Comparison of ENCODE assay signal across 14 mouse cellular contexts in genomic region chr1:168012611-168013010, GRCm38 (mm10).
"Had no signal": no experiment of that assay in that cellular context is flagged by ENCODE, and none has a peak within 500 bp of the region (broad histone marks: within the 10 kb centered on the region; RNA-seq: fewer than 3 reads in every experiment).

No protein-coding gene starts in this region.

- H3K27ac ChIP-seq: layer of hippocampus, adult 2 months; limb, embryonic 13.5 days; liver, embryonic 14.5 days; macrophage; midbrain, embryonic 15.5 days; neural tube, embryonic 12.5 days had no signal

- H3K9ac ChIP-seq: limb, embryonic 13.5 days; liver, embryonic 14.5 days; midbrain, embryonic 15.5 days; neural tube, embryonic 12.5 days had no signal

- H3K4me1 ChIP-seq: limb, embryonic 13.5 days; megakaryocyte, embryonic 14.5 days; midbrain, embryonic 15.5 days; neural tube, embryonic 12.5 days had no signal

- H3K36me3 ChIP-seq: limb, embryonic 13.5 days; midbrain, embryonic 15.5 days; neural tube, embryonic 12.5 days had no signal

- ATAC-seq: inflammation-experienced regulatory T-cells, adult 6 months; intestine, postnatal 0 days; midbrain, embryonic 15.5 days had no signal

- DNase-seq: kidney, adult 9 months; left cerebral cortex, postnatal 4 days; right cerebral cortex, postnatal 14 days; thymus, postnatal 36 days had no signal

- H3K9me3 ChIP-seq: limb, embryonic 13.5 days; megakaryocyte, embryonic 14.5 days; midbrain, embryonic 15.5 days; neural tube, embryonic 12.5 days had no signal

- H3K4me2 ChIP-seq: limb, embryonic 13.5 days; midbrain, embryonic 11.5 days; midbrain, embryonic 15.5 days; neural tube, embryonic 12.5 days had no signal

- H3K27me3 ChIP-seq: limb, embryonic 13.5 days; megakaryocyte, embryonic 14.5 days; midbrain, embryonic 15.5 days; neural tube, embryonic 12.5 days had no signal

- H3K4me3 ChIP-seq: layer of hippocampus, adult 2 months; limb, embryonic 13.5 days; megakaryocyte, embryonic 14.5 days; midbrain, embryonic 15.5 days; neural tube, embryonic 12.5 days had no signal
